8 mouse cellular contexts compared by ENCODE assay signal in the genomic region with DNA sequence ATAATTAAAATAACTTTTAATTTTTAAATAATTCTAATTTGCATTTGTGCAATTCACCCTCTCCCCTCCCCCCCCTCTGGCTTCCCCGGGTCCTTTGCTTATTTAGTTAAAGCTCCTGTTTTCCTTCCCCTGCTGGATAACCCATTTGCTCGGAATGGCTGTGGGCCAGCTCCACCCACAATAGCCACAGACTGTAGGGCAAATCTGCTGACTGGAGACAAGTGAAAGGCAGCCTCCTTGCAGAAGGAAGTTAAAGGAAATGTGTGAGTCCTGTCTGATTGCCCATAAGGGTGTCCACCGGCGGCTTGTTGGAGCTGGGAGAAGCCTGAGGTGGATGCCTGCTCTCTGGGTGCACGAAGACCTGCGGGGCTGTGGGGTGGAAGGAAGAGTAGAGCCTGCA.
A peak's percentile ranks its signal among the peaks of the same experiment; 100 is the strongest.
DNase-seq lines count a peak whose midpoint lies in the region; ATAC-seq and TF ChIP-seq lines count a peak whose summit lies in the region.

No protein-coding gene starts in this region.

- no peaks in the 10 kb centered on the region for H3K9me3 ChIP-seq in heart, embryonic 13.5 days
- no peaks in the 10 kb centered on the region for H3K9me3 ChIP-seq in kidney, embryonic 16.5 days (ENCODE audit: low read length)
- H3K9me3 ChIP-seq in limb, embryonic 14.5 days (ENCODE audit: control insufficient read depth, low read length), result no peaks in the 10 kb centered on the region

- H3K27ac ChIP-seq in heart, embryonic 13.5 days (replicated peaks), result peak overlapping the region; percentile 82
- peak overlapping the region; percentile 63; the same call in 1 of the 2 replicates for H3K27ac ChIP-seq in kidney, embryonic 16.5 days (ENCODE audit: low read length)
- no peak overlapping the region for H3K27ac ChIP-seq in limb, embryonic 14.5 days (replicated peaks; ENCODE audit: low read depth, low read length)

- no peaks in the 10 kb centered on the region for H3K36me3 ChIP-seq in heart, embryonic 13.5 days
- no peaks in the 10 kb centered on the region for H3K36me3 ChIP-seq in kidney, embryonic 16.5 days (ENCODE audit: insufficient read depth, low read length)
- no peaks in the 10 kb centered on the region for H3K36me3 ChIP-seq in limb, embryonic 14.5 days (ENCODE audit: control insufficient read depth, insufficient read depth, low read length)

- H3K4me1 ChIP-seq in heart, embryonic 13.5 days, result peaks cover 29% of the 10 kb centered on the region
- peaks cover 21% of the 10 kb centered on the region for H3K4me1 ChIP-seq in kidney, embryonic 16.5 days (ENCODE audit: insufficient read depth, low read length)
- peaks cover 13% of the 10 kb centered on the region for H3K4me1 ChIP-seq in limb, embryonic 14.5 days (ENCODE audit: control insufficient read depth, insufficient read depth, low read length)

- DNase-seq in adrenal gland, adult 2 months, result peak; percentile 25
- no peak for DNase-seq in adrenal gland, adult 18-20 months (ENCODE audit: low spot score in 2 of 2)
- DNase-seq in embryo, embryonic 11 days, result peak; percentile 31
- peak; percentile 51 for DNase-seq in limb, embryonic 14.5 days (ENCODE audit: low spot score)
- peak; percentile 2 for DNase-seq in ovary, postnatal 14 days (ENCODE audit: low spot score)
- DNase-seq in T-cell, adult 2 months (ENCODE audit: low spot score), result no peak

- H3K27me3 ChIP-seq in heart, embryonic 13.5 days (replicated peaks), result peaks cover 8% of the 10 kb centered on the region; the same call in 1 of the 2 replicates
- H3K27me3 ChIP-seq in kidney, embryonic 16.5 days (ENCODE audit: insufficient read depth, low read length), result no peaks in the 10 kb centered on the region
- H3K27me3 ChIP-seq in limb, embryonic 14.5 days (ENCODE audit: control insufficient read depth, insufficient read depth, low read length), result no peaks in the 10 kb centered on the region

- ATAC-seq in heart, embryonic 13.5 days (ENCODE audit: extremely low read depth, insufficient number of reproducible peaks, low FRiP score, low TSS enrichment), result no peak
- 0 out of 2 replicates have a peak, but pooled peaks have one; percentile 22 for ATAC-seq in kidney, embryonic 16.5 days (ENCODE audit: low FRiP score, low TSS enrichment)
- 0 out of 2 replicates have a peak, but pooled peaks have one; percentile 44 for ATAC-seq in limb, embryonic 14.5 days (ENCODE audit: low FRiP score, low read depth)

- H3K4me2 ChIP-seq in heart, embryonic 13.5 days, result peak overlapping the region; percentile 30
- peak overlapping the region; percentile 17 for H3K4me2 ChIP-seq in kidney, embryonic 16.5 days (replicated peaks; ENCODE audit: low read depth, low read length)
- H3K4me2 ChIP-seq in limb, embryonic 14.5 days (replicated peaks; ENCODE audit: low read depth, low read length, severe bottlenecking), result peak overlapping the region; percentile 16; the same call in 1 of the 2 replicates

- no peak overlapping the region for H3K9ac ChIP-seq in heart, embryonic 13.5 days
- H3K9ac ChIP-seq in kidney, embryonic 16.5 days (replicated peaks; ENCODE audit: low read length), result no peak overlapping the region
- no peak overlapping the region for H3K9ac ChIP-seq in limb, embryonic 14.5 days (ENCODE audit: low read depth, low read length, severe bottlenecking)

- H3K4me3 ChIP-seq in heart, embryonic 13.5 days, result no peak overlapping the region
- no peak overlapping the region for H3K4me3 ChIP-seq in kidney, embryonic 16.5 days (ENCODE audit: low read length)
- no peak overlapping the region for H3K4me3 ChIP-seq in limb, embryonic 14.5 days (replicated peaks; ENCODE audit: low read length)

- 19% methylated on average over 6 of the region's 6 CpGs for WGBS in heart, embryonic 13.5 days
- WGBS in kidney, embryonic 16.5 days, result 26% methylated on average over 6 of the region's 6 CpGs
- 38% methylated on average over 6 of the region's 6 CpGs for WGBS in limb, embryonic 14.5 days

- no peak for TF ChIP-seq POLR2A in limb, embryonic 14.5 days (IDR thresholded peaks at IDR 0.05; ENCODE audit: borderline replicate concordance, extremely low read depth, insufficient read depth, insufficient read length)

Comparison
In these comparisons a context has a peak if more than half of its experiments do, and no peak if none do; other contexts are left out.
1. DNase-seq: peak in adrenal gland, adult 2 months (single experiment), embryo, embryonic 11 days (single experiment), limb, embryonic 14.5 days (single experiment) and ovary, postnatal 14 days (single experiment); none in adrenal gland, adult 18-20 months (0 of 2) and T-cell, adult 2 months (single experiment).
2. Peak in every context shown above with its lines, with median percentiles within 50 percentile points of each other: H3K4me2 ChIP-seq.